Mouse (Mus musculus): ENCODE measurements around the gene Ttc7b. TPM values are rescaled to one million over a fixed set of nuclear protein-coding genes. Genes with fewer than 3 reads are reported as not detected.

Ttc7b gene
- polyA plus RNA-seq, 1 experiment from 2014 or later: 2.4 TPM

DNA sequence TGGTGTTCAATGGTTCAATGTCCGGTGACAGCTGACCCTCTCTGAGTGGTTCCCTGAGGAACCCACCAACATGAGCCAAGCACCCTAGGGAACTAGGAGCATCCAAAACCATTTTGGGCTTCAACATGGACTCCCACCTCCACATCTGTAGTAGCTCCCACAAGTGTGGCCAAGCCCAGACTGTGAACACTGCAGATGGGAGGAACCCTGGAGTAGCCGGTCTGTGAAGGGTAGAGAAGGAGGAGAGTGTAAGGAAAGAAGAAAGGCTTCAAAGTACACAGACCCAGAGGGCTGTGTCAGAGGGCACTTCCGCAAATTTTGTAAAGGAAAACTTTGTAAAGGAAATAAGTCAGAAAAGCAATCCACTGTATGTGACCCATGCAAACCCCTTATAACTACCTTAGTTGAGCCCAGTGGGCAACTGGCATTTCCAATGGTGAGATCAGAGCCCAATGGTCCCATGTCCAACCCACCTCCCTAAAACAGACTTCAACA is 75.9 kb downstream of the Ttc7b start:
- no peak overlapping the region for H3K4me2 ChIP-seq (replicated peaks; ENCODE audit: low read depth)
- WGBS: 88% methylated on average over 3 of the region's 3 CpGs
- no peaks in the 10 kb centered on the region for H3K27me3 ChIP-seq (ENCODE audit: control insufficient read depth, insufficient read depth, low read length)
- no peaks in the 10 kb centered on the region for H3K9me3 ChIP-seq (ENCODE audit: control insufficient read depth, low read length)
- TF ChIP-seq CTCF (IDR thresholded peaks at IDR 0.05; ENCODE audit: low read depth): no peak
- no peak for TF ChIP-seq EP300 (optimal IDR thresholded peaks at IDR 0.05)
- no peaks in the 10 kb centered on the region for H3K4me1 ChIP-seq (replicated peaks; ENCODE audit: control insufficient read depth, insufficient read depth)
- H3K36me3 ChIP-seq (ENCODE audit: control insufficient read depth, insufficient read depth, low read length): no peaks in the 10 kb centered on the region
- no peak overlapping the region for H3K27ac ChIP-seq (replicated peaks)
- no peak overlapping the region for H3K4me3 ChIP-seq (ENCODE audit: low read depth, low read length)
- no peak overlapping the region for H3K9ac ChIP-seq (ENCODE audit: low read length)
- no peak for ATAC-seq (ENCODE audit: low FRiP score, low TSS enrichment)
- DNase-seq (ENCODE audit: low spot score): no peak

DNA sequence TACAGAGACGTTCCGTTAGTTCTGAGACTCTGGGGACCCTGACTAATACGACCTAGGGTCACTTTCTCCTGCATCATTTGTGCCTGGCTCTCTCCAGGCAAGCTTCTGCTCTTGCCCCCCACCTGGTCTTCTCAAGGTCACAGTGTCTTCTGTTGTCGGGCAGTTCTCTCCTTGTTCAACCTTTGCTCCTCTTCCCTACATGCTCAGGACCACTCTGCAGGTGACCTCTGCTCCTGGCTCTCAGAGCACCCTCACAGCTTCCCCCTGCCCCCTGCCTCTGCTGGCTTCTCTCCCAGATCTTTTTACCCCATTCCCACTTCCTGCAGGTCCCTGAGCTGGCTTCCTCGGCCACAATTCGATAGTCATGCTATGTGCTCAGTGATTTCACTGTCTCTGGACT is 77.2 kb downstream of the Ttc7b start:
- H3K27ac ChIP-seq (replicated peaks): no peak overlapping the region
- no peak overlapping the region for H3K4me3 ChIP-seq (ENCODE audit: low read depth, low read length)

DNA sequence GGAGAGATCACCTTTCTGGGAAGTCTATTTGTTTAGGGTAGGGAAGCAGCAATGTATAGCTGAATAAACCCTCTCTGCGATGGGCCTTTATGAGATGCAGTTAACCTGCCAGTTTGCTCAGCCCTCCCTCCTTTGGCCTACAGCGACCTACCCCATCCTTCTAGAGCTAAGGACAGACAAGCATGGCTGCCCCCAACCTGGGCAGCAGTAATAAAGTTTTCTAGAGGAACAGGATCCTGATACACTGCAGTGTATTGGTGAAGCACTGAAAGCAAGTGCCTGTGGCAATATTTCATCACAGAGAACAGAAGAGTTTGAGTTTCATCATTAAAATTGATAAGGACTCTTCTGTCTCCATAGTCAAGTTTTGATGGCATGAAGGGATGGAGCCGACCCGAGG is 79.0 kb downstream of the Ttc7b start:
- 70% methylated on average over 4 of the region's 4 CpGs for WGBS
- H3K4me2 ChIP-seq (replicated peaks; ENCODE audit: low read depth): no peak overlapping the region
- H3K36me3 ChIP-seq (ENCODE audit: control insufficient read depth, insufficient read depth, low read length): no peaks in the 10 kb centered on the region
- H3K27me3 ChIP-seq (ENCODE audit: control insufficient read depth, insufficient read depth, low read length): no peaks in the 10 kb centered on the region
- no peaks in the 10 kb centered on the region; the same call in 1 of the 2 replicates for H3K4me1 ChIP-seq (replicated peaks; ENCODE audit: control insufficient read depth, insufficient read depth)
- H3K9me3 ChIP-seq (ENCODE audit: control insufficient read depth, low read length): no peaks in the 10 kb centered on the region
- TF ChIP-seq CTCF (IDR thresholded peaks at IDR 0.05; ENCODE audit: low read depth) (no peak), EP300 (optimal IDR thresholded peaks at IDR 0.05) (no peak)
- no peak for ATAC-seq (ENCODE audit: low FRiP score, low TSS enrichment)
- no peak overlapping the region for H3K27ac ChIP-seq (replicated peaks)
- no peak overlapping the region for H3K9ac ChIP-seq (ENCODE audit: low read length)
- H3K4me3 ChIP-seq (ENCODE audit: low read depth, low read length): no peak overlapping the region
- DNase-seq (ENCODE audit: low spot score): no peak

More for the DNA sequence above, 77.2 kb downstream of the Ttc7b start:
- Histone ChIP-seq H3K9ac (ENCODE audit: low read length) (no peak overlapping the region), H3K36me3 (ENCODE audit: control insufficient read depth, insufficient read depth, low read length) (no peaks in the 10 kb centered on the region), H3K4me1 (replicated peaks; ENCODE audit: control insufficient read depth, insufficient read depth) (no peaks in the 10 kb centered on the region; the same call in 1 of the 2 replicates), H3K27me3 (ENCODE audit: control insufficient read depth, insufficient read depth, low read length) (no peaks in the 10 kb centered on the region), H3K9me3 (ENCODE audit: control insufficient read depth, low read length) (no peaks in the 10 kb centered on the region), H3K4me2 (replicated peaks; ENCODE audit: low read depth) (no peak overlapping the region)
- WGBS: 82% methylated on average over 6 of the region's 6 CpGs
- ATAC-seq (ENCODE audit: low FRiP score, low TSS enrichment): no peak
- no peak for DNase-seq (ENCODE audit: low spot score)
- no peak for TF ChIP-seq EP300 (optimal IDR thresholded peaks at IDR 0.05)

DNA sequence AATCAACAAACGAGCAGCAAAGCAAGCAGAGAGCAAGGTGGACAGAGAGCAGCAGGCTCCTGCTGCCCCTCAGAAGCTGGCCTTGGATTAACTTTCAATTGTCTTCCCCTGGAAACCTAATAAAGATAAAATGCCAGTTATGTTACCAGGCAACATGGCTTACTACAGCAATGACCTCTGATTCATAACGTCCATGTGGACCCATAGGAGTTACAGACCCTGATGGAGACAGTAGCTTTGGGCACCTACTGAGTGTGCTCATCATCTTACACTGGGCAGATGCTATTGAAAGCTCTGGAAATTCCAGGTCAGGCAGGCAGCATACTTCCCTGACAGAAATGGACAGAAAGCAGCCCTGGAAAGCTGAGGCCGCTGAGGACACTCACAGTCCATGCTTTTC is 80.7 kb downstream of the Ttc7b start:
- no peak for ATAC-seq (ENCODE audit: low FRiP score, low TSS enrichment)

DNA sequence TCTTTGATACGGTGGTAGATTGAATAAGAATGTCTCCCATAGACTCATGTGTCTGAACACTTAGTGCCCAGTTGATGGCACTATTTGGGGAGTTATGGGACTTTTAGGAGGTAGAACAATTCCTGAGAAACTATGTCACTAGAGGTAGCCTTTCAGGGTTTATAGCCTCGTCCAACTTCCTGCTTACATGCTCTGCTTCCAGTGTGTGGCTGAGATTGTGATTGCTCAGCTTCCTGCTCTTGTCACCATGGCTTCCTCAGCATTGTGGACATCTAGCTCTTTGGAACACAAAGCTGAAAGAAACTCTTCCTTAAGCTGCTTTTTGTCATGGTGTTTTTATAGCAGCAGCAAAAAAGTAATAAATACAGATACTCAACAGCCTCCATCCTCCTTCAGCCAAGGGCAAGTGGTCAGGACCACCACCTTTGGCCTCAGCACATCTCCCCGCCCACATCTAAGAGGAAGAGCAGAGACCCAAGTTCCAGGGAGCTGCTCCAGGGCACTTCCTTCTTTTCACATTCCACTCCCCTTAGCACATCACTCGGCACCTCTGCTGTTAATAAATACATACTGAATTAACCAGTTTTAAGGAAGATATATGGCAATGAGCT is 81.4 kb downstream of the Ttc7b start:
- no peak for TF ChIP-seq EP300 (optimal IDR thresholded peaks at IDR 0.05)
- no peak for TF ChIP-seq CTCF (IDR thresholded peaks at IDR 0.05; ENCODE audit: low read depth)
- H3K27me3 ChIP-seq (ENCODE audit: control insufficient read depth, insufficient read depth, low read length): no peaks in the 10 kb centered on the region
- no peak overlapping the region for H3K4me2 ChIP-seq (replicated peaks; ENCODE audit: low read depth)
- no peak for ATAC-seq (ENCODE audit: low FRiP score, low TSS enrichment)
- no peak overlapping the region for H3K4me3 ChIP-seq (ENCODE audit: low read depth, low read length)
- no peak for DNase-seq (ENCODE audit: low spot score)
- H3K27ac ChIP-seq (replicated peaks): no peak overlapping the region
- 67% methylated on average over 4 of the region's 4 CpGs for WGBS
- no peaks in the 10 kb centered on the region for H3K36me3 ChIP-seq (ENCODE audit: control insufficient read depth, insufficient read depth, low read length)
- H3K9ac ChIP-seq (ENCODE audit: low read length): no peak overlapping the region
- no peaks in the 10 kb centered on the region for H3K9me3 ChIP-seq (ENCODE audit: control insufficient read depth, low read length)
- H3K4me1 ChIP-seq (replicated peaks; ENCODE audit: control insufficient read depth, insufficient read depth): no peaks in the 10 kb centered on the region; the same call in 1 of the 2 replicates

More for the DNA sequence above, 80.7 kb downstream of the Ttc7b start:
- no peak for DNase-seq (ENCODE audit: low spot score)
- 56% methylated on average over 3 of the region's 3 CpGs for WGBS
- no peaks in the 10 kb centered on the region for H3K9me3 ChIP-seq (ENCODE audit: control insufficient read depth, low read length)
- H3K9ac ChIP-seq (ENCODE audit: low read length): no peak overlapping the region
- H3K36me3 ChIP-seq (ENCODE audit: control insufficient read depth, insufficient read depth, low read length): no peaks in the 10 kb centered on the region
- TF ChIP-seq CTCF (IDR thresholded peaks at IDR 0.05; ENCODE audit: low read depth): no peak
- TF ChIP-seq EP300 (optimal IDR thresholded peaks at IDR 0.05): no peak
- no peak overlapping the region for H3K4me3 ChIP-seq (ENCODE audit: low read depth, low read length)
- H3K4me1 ChIP-seq (replicated peaks; ENCODE audit: control insufficient read depth, insufficient read depth): no peaks in the 10 kb centered on the region; the same call in 1 of the 2 replicates
- no peak overlapping the region for H3K27ac ChIP-seq (replicated peaks)
- H3K27me3 ChIP-seq (ENCODE audit: control insufficient read depth, insufficient read depth, low read length): no peaks in the 10 kb centered on the region
- H3K4me2 ChIP-seq (replicated peaks; ENCODE audit: low read depth): no peak overlapping the region

DNA sequence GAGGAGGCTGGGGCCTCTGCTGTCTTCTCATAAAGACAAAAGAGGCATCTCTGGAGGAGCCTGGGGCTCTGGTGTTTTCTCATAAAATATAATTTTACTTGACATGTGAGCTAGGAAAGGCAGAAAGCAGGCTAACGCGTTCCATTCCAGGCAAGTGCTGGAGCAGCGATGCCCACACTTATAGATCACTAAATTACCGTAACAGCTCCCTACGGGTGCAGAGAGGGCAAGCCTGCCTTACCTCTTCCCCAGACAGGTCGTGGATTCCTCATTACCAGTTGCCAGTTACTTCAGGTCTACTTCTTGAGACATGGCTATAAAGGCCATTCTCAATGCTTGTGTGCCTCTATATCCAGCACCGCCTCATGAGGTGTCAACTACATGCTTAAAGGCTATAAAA is 82.1 kb downstream of the Ttc7b start:
- H3K9ac ChIP-seq (ENCODE audit: low read length): no peak overlapping the region
- no peak overlapping the region for H3K4me2 ChIP-seq (replicated peaks; ENCODE audit: low read depth)
- no peak overlapping the region for H3K27ac ChIP-seq (replicated peaks)
- WGBS: 93% methylated on average over 7 of the region's 7 CpGs
- no peak overlapping the region for H3K4me3 ChIP-seq (ENCODE audit: low read depth, low read length)
- no peaks in the 10 kb centered on the region; the same call in 1 of the 2 replicates for H3K4me1 ChIP-seq (replicated peaks; ENCODE audit: control insufficient read depth, insufficient read depth)
- no peaks in the 10 kb centered on the region for H3K36me3 ChIP-seq (ENCODE audit: control insufficient read depth, insufficient read depth, low read length)
- H3K27me3 ChIP-seq (ENCODE audit: control insufficient read depth, insufficient read depth, low read length): no peaks in the 10 kb centered on the region
- no peaks in the 10 kb centered on the region for H3K9me3 ChIP-seq (ENCODE audit: control insufficient read depth, low read length)
- DNase-seq (ENCODE audit: low spot score) (no peak), ATAC-seq (ENCODE audit: low FRiP score, low TSS enrichment) (no peak)
- no peak for TF ChIP-seq EP300 (optimal IDR thresholded peaks at IDR 0.05)
- TF ChIP-seq CTCF (IDR thresholded peaks at IDR 0.05; ENCODE audit: low read depth): no peak
